Mouse (Mus musculus) kidney, postnatal 0 days (tissue): ENCODE measurements around the gene Ncor2. TPM values are rescaled to one million over a fixed set of nuclear protein-coding genes. Genes with fewer than 3 reads are reported as not detected.
A peak's percentile ranks its signal among the peaks of the same experiment; 100 is the strongest.

Source experiments
- ATAC-seq: fragments of 200-750 bp; cut with Nextera tagmentation; replicated peaks from 2 replicates; pipeline ENCODE4 v1.8.0; 2017; ENCODE audit warnings: low read depth, moderate number of reproducible peaks, moderate TSS enrichment, moderate library complexity; ENCODE audit not compliant: low FRiP score
- DNase-seq: peaks from one replicate; pipeline ENCODE4 v3.0.0-alpha.2; 2016; ENCODE audit warnings: low spot score
- H3K27ac ChIP-seq: fragments of 300-500 bp; sonication (generic); 2 replicates; pipeline ENCODE4 v1.5.1; 2014; ENCODE audit warnings: mild to moderate bottlenecking
- H3K27me3 ChIP-seq: fragments of 300-500 bp; sonication (generic); 2 replicates; pipeline ENCODE4 v1.6.1; 2014; ENCODE audit warnings: low read length, mixed read lengths; ENCODE audit not compliant: insufficient read depth
- H3K36me3 ChIP-seq: fragments of 300-500 bp; sonication (generic); 2 replicates; pipeline ENCODE4 v1.6.1; 2014; ENCODE audit warnings: low read length, mixed read lengths; ENCODE audit not compliant: insufficient read depth
- H3K4me1 ChIP-seq: fragments of 300-500 bp; sonication (generic); replicated peaks from 2 replicates; pipeline ENCODE4 v1.6.1; 2014; ENCODE audit warnings: antibody characterized with exemption, low read length, mixed read lengths; ENCODE audit not compliant: insufficient read depth
- H3K4me2 ChIP-seq: fragments of 300-500 bp; sonication (generic); 2 replicates; pipeline ENCODE4 v1.6.1; 2014; ENCODE audit warnings: mild to moderate bottlenecking, low read length, moderate library complexity, mixed read lengths
- H3K4me3 ChIP-seq: fragments of 300-500 bp; sonication (generic); replicated peaks from 2 replicates; pipeline ENCODE4 v1.5.1; 2014; ENCODE audit warnings: low read depth, low read length
- H3K9ac ChIP-seq: fragments of 300-500 bp; sonication (generic); 2 replicates; pipeline ENCODE4 v1.6.1; 2014; ENCODE audit warnings: low read depth, low read length
- H3K9me3 ChIP-seq: fragments of 300-500 bp; sonication (generic); replicated peaks from 2 replicates; pipeline ENCODE4 v1.6.1; 2016; ENCODE audit warnings: low read length, inconsistent platforms, mixed read lengths
- CTCF ChIP-seq: IDR thresholded peaks from 2 replicates; pipeline ENCODE4 v1.5.1; 2016; ENCODE audit warnings: antibody characterized with exemption, low read depth, mild to moderate bottlenecking, moderate library complexity
- WGBS: fragments of 180-500 bp; shearing (Covaris S2); extraction: QIAGEN DNeasy Blood & Tissue Kit; methylation state at CpG from one replicate; pipeline ENCODE4 v1.1.7; 2014; 5-methylcytosine and 5-hydroxymethylcytosine counted together
- polyA plus RNA-seq: library from polyadenylated mRNA; unstranded; fragments of >200 nt; fragmentation: Nextera tagmentation; extraction: Ambion mirVana; gene quantifications from 2 replicates; pipeline ENCODE4 v1.2.1, GENCODE M21; 2015

Ncor2 gene
- polyA plus RNA-seq, 1 experiment from 2014 or later: 14.6 TPM

- H3K27me3 ChIP-seq: no peaks in the 10 kb centered on the region
- no peak overlapping the region for H3K27ac ChIP-seq
- H3K4me2 ChIP-seq: no peak overlapping the region
- H3K4me3 ChIP-seq: no peak overlapping the region
- DNase-seq (no peak), ATAC-seq (no peak)
- H3K4me1 ChIP-seq: peaks cover 10% of the 10 kb centered on the region; the same call in 1 of the 2 replicates
- 46% methylated on average over 5 of the region's 5 CpGs for WGBS
- TF ChIP-seq CTCF: no peak
- no peaks in the 10 kb centered on the region for H3K36me3 ChIP-seq
- no peak overlapping the region for H3K9ac ChIP-seq
- no peaks in the 10 kb centered on the region for H3K9me3 ChIP-seq
These were observed 172.1 kb downstream of the Ncor2 start for GRCm38 (mm10) chr5:125006896-125007295.

- no peak for DNase-seq
- 48% methylated on average over 9 of the region's 9 CpGs for WGBS
- no peak overlapping the region for H3K4me2 ChIP-seq
These were observed 173.0 kb downstream of the Ncor2 start for GRCm38 (mm10) chr5:125005871-125006652.

GRCm38 (mm10) chr5:125003873-125004255, 175.2 kb downstream of the Ncor2 start:
- Histone ChIP-seq H3K4me3 (peak overlapping the region; percentile 38), H3K9ac (peak overlapping the region; percentile 52), H3K27me3 (no peaks in the 10 kb centered on the region), H3K4me1 (peaks cover 7% of the 10 kb centered on the region; the same call in 1 of the 2 replicates), H3K27ac (no peak overlapping the region), H3K9me3 (no peaks in the 10 kb centered on the region), H3K36me3 (no peaks in the 10 kb centered on the region), H3K4me2 (peak overlapping the region; percentile 72)
- no peak for TF ChIP-seq CTCF
- 11% methylated on average over 15 of the region's 15 CpGs for WGBS
- ATAC-seq: no peak
- no peak for DNase-seq

More at GRCm38 (mm10) chr5:125005871-125006652, 173.0 kb downstream of the Ncor2 start:
- Histone ChIP-seq H3K9me3 (no peaks in the 10 kb centered on the region), H3K4me1 (peaks cover 7% of the 10 kb centered on the region; the same call in 1 of the 2 replicates), H3K4me3 (no peak overlapping the region), H3K36me3 (no peaks in the 10 kb centered on the region), H3K27ac (no peak overlapping the region), H3K27me3 (no peaks in the 10 kb centered on the region), H3K9ac (no peak overlapping the region)
- TF ChIP-seq CTCF: no peak
- no peak for ATAC-seq

- H3K36me3 ChIP-seq: no peaks in the 10 kb centered on the region
- H3K27me3 ChIP-seq: no peaks in the 10 kb centered on the region
- H3K27ac ChIP-seq: no peak within 1 kb of the TSS
- ATAC-seq (peak; percentile 63), DNase-seq (peak; percentile 77)
- WGBS: 7% methylated on average over 34 of the region's 41 CpGs
- H3K9me3 ChIP-seq: no peaks in the 10 kb centered on the region
- H3K9ac ChIP-seq: peak within 1 kb of the TSS; percentile 52
- H3K4me3 ChIP-seq: peak within 1 kb of the TSS; percentile 38
- peaks cover 7% of the 10 kb centered on the region; the same call in 1 of the 2 replicates for H3K4me1 ChIP-seq
- H3K4me2 ChIP-seq: peak within 1 kb of the TSS; percentile 72
- TF ChIP-seq CTCF: no peak
These were observed 175.8 kb downstream of the Ncor2 start, which contains the start of gene Rflna for GRCm38 (mm10) chr5:125002969-125003872. Gene Rflna (plus strand): TSS chr5:125003221.

GRCm38 (mm10) chr5:125000756-125001250, 178.2 kb downstream of the Ncor2 start:
- Histone ChIP-seq H3K36me3 (no peaks in the 10 kb centered on the region), H3K9me3 (no peaks in the 10 kb centered on the region), H3K27ac (no peak overlapping the region), H3K4me3 (no peak overlapping the region), H3K4me1 (no peaks in the 10 kb centered on the region; the same call in 1 of the 2 replicates), H3K27me3 (no peaks in the 10 kb centered on the region), H3K9ac (no peak overlapping the region), H3K4me2 (no peak overlapping the region)
- no peak for TF ChIP-seq CTCF
- no peak for ATAC-seq
- DNase-seq: no peak
- 70% methylated on average over 10 of the region's 10 CpGs for WGBS

- no peak for TF ChIP-seq CTCF
- ATAC-seq (no peak), DNase-seq (no peak)
- H3K27ac ChIP-seq: no peak overlapping the region
- H3K9ac ChIP-seq: no peak overlapping the region
- H3K36me3 ChIP-seq: no peaks in the 10 kb centered on the region
- H3K4me1 ChIP-seq: no peaks in the 10 kb centered on the region
- 77% methylated on average over 4 of the region's 4 CpGs for WGBS
- no peaks in the 10 kb centered on the region for H3K9me3 ChIP-seq
- H3K4me3 ChIP-seq: no peak overlapping the region
- no peaks in the 10 kb centered on the region for H3K27me3 ChIP-seq
- no peak overlapping the region for H3K4me2 ChIP-seq
These were observed 181.1 kb downstream of the Ncor2 start for GRCm38 (mm10) chr5:124997913-124998312.
